Mouse (Mus musculus) liver, embryonic 12.5 days (tissue): ENCODE data around the gene Csk. TPM values are rescaled to one million over a fixed set of nuclear protein-coding genes. Genes with fewer than 3 reads are reported as not detected.
A peak's percentile ranks its signal among the peaks of the same experiment; 100 is the strongest.

Source experiments
- ATAC-seq: fragments of 200-750 bp; cut with Nextera tagmentation; 2 replicates; pipeline ENCODE4 v1.8.0; 2017; ENCODE audit warnings: moderate number of reproducible peaks, mild to moderate bottlenecking, moderate library complexity
- H3K27ac ChIP-seq: fragments of 300-500 bp; sonication (generic); 2 replicates; pipeline ENCODE4 v1.5.1; 2016; ENCODE audit warnings: mild to moderate bottlenecking
- H3K27me3 ChIP-seq: fragments of 300-500 bp; sonication (generic); replicated peaks from 2 replicates; pipeline ENCODE4 v1.6.1; 2016; ENCODE audit warnings: mild to moderate bottlenecking, moderate library complexity
- H3K36me3 ChIP-seq: fragments of 300-500 bp; sonication (generic); 2 replicates; pipeline ENCODE4 v1.6.1; 2016; ENCODE audit warnings: mild to moderate bottlenecking, moderate library complexity
- H3K4me1 ChIP-seq: fragments of 300-500 bp; sonication (generic); 2 replicates; pipeline ENCODE4 v1.6.1; 2016
- H3K4me2 ChIP-seq: fragments of 300-500 bp; sonication (generic); 2 replicates; pipeline ENCODE4 v1.6.1; 2016; ENCODE audit warnings: mild to moderate bottlenecking, moderate library complexity
- H3K4me3 ChIP-seq: fragments of 300-500 bp; sonication (generic); 2 replicates; pipeline ENCODE4 v1.5.1; 2016; ENCODE audit warnings: mild to moderate bottlenecking, moderate library complexity
- H3K9ac ChIP-seq: fragments of 300-500 bp; sonication (generic); 2 replicates; pipeline ENCODE4 v1.6.1; 2016; ENCODE audit warnings: mild to moderate bottlenecking, moderate library complexity
- H3K9me3 ChIP-seq: fragments of 300-500 bp; sonication (generic); replicated peaks from 2 replicates; pipeline ENCODE4 v1.6.1; 2016; ENCODE audit warnings: mild to moderate bottlenecking, moderate library complexity
- WGBS: fragments of 180-500 bp; shearing (Covaris S2); methylation state at CpG from one replicate; pipeline ENCODE4 v1.1.7; 2016; ENCODE audit not compliant: insufficient replicate concordance; 5-methylcytosine and 5-hydroxymethylcytosine counted together
- polyA plus RNA-seq: library from polyadenylated mRNA; unstranded; fragments of >200 nt; fragmentation: Nextera tagmentation; extraction: Ambion mirVana; gene quantifications from 2 replicates; pipeline ENCODE4 v1.2.1, GENCODE M21; 2016

The Csk gene
- polyA plus RNA-seq, 1 experiment from 2014 or later: 27.8 TPM

DNA sequence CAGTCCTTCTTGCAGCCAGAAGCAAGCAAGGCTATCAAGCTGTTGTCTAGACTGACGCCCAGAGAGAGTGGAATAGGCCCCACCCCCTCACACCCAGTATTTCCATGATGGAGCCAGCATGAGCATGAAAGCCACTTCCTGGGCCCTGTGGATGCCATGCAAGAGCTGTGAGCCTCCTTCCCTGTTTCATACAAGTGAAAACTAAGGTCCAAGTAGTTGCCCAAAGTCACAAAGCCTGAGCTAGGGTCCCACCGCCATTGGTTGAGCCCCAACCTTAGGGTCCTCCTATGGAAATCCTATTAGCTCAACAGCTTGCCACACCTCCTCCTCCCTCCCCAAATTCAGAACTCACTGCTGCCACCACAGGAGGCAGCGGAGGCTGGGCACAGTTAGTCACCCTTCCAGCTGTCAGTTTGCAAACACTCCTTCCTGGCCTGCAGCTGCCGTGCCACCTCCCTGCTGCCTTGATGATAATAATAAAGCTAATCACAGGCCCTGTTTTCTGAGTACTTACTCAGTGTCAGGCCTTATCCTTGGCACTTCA, 19.9 kb downstream of the Csk start:
- no peaks in the 10 kb centered on the region for H3K27me3 ChIP-seq
- peaks cover 53% of the 10 kb centered on the region for H3K4me1 ChIP-seq
- peak; percentile 30; the same call in 1 of the 2 replicates for ATAC-seq
- H3K9ac ChIP-seq: no peak overlapping the region
- no peaks in the 10 kb centered on the region for H3K9me3 ChIP-seq
- whole genome bisulfite sequencing: 40% methylated on average over 4 of the region's 4 CpGs
- H3K36me3 ChIP-seq: peaks cover 67% of the 10 kb centered on the region
- no peak overlapping the region for H3K4me3 ChIP-seq
- peak overlapping the region; percentile 10; the same call in 1 of the 2 replicates for H3K27ac ChIP-seq
- H3K4me2 ChIP-seq: no peak overlapping the region

DNA sequence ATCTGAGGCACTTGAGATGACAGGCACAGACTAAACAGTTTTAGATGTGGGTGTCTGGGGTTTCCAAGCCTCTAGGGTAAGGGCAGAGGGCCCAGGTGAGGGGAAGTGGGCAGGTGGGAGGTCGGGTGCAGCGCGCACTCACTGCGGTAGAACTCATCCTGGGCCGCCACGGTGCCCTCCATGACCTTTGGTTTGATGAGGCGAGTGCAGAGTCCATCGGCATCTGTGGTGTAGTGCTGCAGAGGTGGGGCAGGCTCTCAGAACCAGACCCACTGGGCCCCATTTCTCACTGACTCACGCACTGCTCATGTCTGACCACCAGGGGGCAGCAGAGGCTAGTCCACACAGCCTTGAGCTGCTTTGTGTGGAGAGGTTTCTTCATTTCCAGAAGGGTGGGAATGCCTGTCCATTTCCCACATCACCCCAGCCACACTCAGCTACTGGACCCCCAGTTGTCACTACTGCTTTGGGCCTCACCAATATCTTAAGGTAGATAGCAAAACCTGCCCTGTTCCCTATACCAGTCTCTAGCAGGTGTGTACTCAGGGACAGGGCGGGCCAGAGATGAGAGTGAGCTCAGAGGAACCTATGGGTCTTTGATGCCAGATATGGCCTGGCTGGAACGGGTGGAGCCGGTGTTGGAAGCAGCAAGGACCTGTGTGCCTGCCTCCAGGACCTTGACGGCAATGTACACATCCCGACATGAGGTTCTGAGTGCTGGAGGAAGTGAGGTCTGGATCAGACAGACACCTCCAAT, 24.1 kb downstream of the Csk start:
- ATAC-seq: peak; percentile 38
- H3K27ac ChIP-seq: no peak overlapping the region
- H3K4me2 ChIP-seq: no peak overlapping the region
- H3K4me1 ChIP-seq: peaks cover 24% of the 10 kb centered on the region
- no peaks in the 10 kb centered on the region for H3K27me3 ChIP-seq
- H3K4me3 ChIP-seq: no peak overlapping the region
- peaks cover 100% of the 10 kb centered on the region for H3K36me3 ChIP-seq
- WGBS: 65% methylated on average over 14 of the region's 14 CpGs
- no peaks in the 10 kb centered on the region for H3K9me3 ChIP-seq
- no peak overlapping the region for H3K9ac ChIP-seq

DNA sequence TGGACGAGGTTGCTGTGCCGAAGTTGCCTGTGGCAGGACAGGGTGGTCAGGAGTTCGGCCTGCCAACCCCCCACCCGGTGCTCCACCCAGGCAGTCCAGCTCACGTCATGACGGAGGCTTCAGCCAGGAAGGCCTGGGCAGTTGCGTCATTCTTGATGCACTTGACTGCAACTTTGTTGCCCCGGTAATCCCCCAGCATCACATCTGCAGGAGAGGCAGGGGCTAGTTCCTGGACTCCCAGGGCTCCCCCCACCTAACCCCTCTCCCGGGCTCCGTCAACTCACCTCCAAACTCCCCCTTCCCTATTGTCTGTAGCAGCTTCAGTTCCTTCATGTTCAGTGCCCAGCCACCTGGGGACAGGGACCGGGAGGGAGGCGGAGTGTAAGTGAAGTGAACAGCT, 24.7 kb downstream of the Csk start:
- Histone ChIP-seq H3K27me3 (no peaks in the 10 kb centered on the region), H3K9ac (no peak overlapping the region), H3K4me3 (no peak overlapping the region), H3K36me3 (peaks cover 95% of the 10 kb centered on the region), H3K4me2 (no peak overlapping the region), H3K9me3 (no peaks in the 10 kb centered on the region), H3K27ac (no peak overlapping the region), H3K4me1 (peaks cover 24% of the 10 kb centered on the region)
- ATAC-seq: no peak
- WGBS: 82% methylated on average over 12 of the region's 12 CpGs

GRCm38 (mm10) chr9:57627892-57628291, 25.5 kb downstream of the Csk start:
- no peak overlapping the region for H3K4me3 ChIP-seq
- no peak overlapping the region for H3K27ac ChIP-seq
- no peaks in the 10 kb centered on the region for H3K27me3 ChIP-seq
- H3K4me1 ChIP-seq: peaks cover 22% of the 10 kb centered on the region
- peaks cover 87% of the 10 kb centered on the region for H3K36me3 ChIP-seq
- WGBS: 78% methylated on average over 11 of the region's 11 CpGs
- no peak for ATAC-seq
- H3K9ac ChIP-seq: no peak overlapping the region
- no peaks in the 10 kb centered on the region for H3K9me3 ChIP-seq
- no peak overlapping the region for H3K4me2 ChIP-seq

- H3K36me3 ChIP-seq: peaks cover 80% of the 10 kb centered on the region
- no peaks in the 10 kb centered on the region for H3K27me3 ChIP-seq
- 88% methylated on average over 17 of the region's 17 CpGs for WGBS
- no peak overlapping the region for H3K27ac ChIP-seq
- ATAC-seq: no peak
- no peaks in the 10 kb centered on the region for H3K9me3 ChIP-seq
- H3K9ac ChIP-seq: no peak overlapping the region
- H3K4me3 ChIP-seq: no peak overlapping the region
- no peak overlapping the region for H3K4me2 ChIP-seq
- H3K4me1 ChIP-seq: peaks cover 20% of the 10 kb centered on the region
Observed at GRCm38 (mm10) chr9:57627191-57627590, 26.2 kb downstream of the Csk start.

DNA sequence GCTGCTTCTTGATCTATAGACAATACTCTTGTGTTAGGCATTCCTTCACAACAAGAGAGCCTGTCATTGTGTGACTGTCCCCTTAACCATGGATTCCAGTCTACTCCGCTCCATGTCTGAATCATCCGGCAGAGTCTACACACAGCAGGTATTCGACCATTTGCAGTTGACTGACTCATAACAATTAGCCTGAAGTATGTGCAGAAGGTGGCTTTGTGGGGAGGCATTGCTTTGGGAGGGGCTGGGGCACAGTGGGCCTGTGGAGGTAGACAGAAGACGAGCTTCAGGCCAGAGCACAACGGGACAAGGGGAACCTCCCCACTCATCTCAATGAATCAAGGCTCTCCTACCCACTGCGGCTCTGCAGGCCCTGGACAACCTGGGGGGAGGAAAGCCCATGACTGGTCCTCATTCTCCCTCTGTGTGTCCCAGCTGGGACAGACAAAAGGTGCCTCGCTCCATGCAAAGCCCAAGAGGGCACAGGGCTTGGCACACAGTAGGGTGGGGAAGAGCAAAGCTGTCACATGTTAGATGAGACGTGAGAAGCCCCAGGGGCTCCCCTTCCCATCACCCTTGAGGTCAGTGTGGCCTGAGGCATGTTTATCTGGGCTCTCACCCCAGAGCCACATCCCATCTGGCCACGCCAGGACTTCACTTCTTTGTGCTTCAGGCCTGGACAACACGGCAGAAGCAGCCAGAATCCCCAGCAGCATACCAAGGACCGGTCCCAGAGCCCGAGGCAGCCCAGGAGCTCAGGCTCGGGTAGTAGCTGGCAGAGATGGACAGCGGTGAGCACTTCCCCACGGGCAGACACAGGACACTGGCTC, 27.5 kb downstream of the Csk start:
- ATAC-seq: no peak
- H3K36me3 ChIP-seq: peaks cover 67% of the 10 kb centered on the region
- WGBS: 85% methylated on average over 15 of the region's 15 CpGs

DNA sequence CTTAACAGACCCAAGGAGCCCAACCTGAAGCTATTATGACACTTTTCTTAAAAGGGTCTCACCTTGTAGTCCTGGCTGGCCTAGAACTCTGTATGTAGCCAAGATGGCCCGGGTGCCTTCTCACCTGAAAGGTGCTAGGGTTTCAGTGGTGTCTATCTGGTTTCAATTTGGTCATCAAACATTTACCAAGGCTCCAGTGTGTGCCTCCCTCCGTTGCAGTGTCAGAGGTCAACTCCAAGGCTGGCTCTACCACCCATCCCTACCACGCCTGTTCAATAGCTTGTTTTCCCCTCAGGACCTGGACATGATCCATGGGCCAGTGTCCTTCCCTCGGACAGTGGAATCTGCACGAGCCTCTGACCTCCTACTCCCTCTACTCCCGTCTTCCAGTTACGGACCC, 29.1 kb downstream of the Csk start:
- Histone ChIP-seq H3K36me3 (peaks cover 51% of the 10 kb centered on the region), H3K9ac (no peak overlapping the region), H3K9me3 (no peaks in the 10 kb centered on the region), H3K4me3 (no peak overlapping the region), H3K4me1 (peaks cover 20% of the 10 kb centered on the region), H3K27me3 (no peaks in the 10 kb centered on the region), H3K4me2 (no peak overlapping the region), H3K27ac (no peak overlapping the region)
- WGBS: 76% methylated on average over 7 of the region's 7 CpGs
- no peak for ATAC-seq

More for the DNA sequence above, 27.5 kb downstream of the Csk start:
- Histone ChIP-seq H3K4me2 (no peak overlapping the region), H3K9me3 (no peaks in the 10 kb centered on the region), H3K4me3 (no peak overlapping the region), H3K27ac (no peak overlapping the region), H3K27me3 (no peaks in the 10 kb centered on the region), H3K4me1 (peaks cover 20% of the 10 kb centered on the region), H3K9ac (no peak overlapping the region)

DNA sequence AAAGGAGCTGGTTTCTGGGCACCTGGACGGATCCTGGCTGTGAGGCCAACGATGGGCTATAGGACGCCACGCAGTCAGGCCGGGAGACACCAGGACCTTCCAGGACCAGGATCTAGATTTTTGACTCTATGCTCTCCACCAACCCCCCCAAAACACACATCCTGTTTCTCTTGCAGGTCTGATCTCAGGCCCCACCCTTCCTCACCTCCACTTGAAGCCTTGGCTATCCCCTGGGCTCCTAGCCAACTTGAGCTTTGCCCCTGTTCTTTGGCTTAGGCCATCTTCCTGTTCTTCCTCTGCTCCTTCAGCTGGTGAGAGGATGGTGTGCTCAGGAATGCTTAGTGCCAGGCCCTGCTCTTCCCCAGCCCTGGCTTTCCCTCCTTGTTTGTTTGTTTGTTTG, 32.8 kb downstream of the Csk start, which contains the start of gene Lman1l:
TSS of gene Lman1l (minus strand) at position 101 of the 400 bp plus-strand sequence.
- H3K4me3 ChIP-seq: no peak within 1 kb of the TSS
- no peaks in the 10 kb centered on the region for H3K9me3 ChIP-seq
- H3K36me3 ChIP-seq: peaks cover 15% of the 10 kb centered on the region
- no peak within 1 kb of the TSS for H3K9ac ChIP-seq
- no peak within 1 kb of the TSS for H3K4me2 ChIP-seq
- WGBS: 91% methylated on average over 5 of the region's 5 CpGs
- H3K27ac ChIP-seq: no peak within 1 kb of the TSS
- H3K27me3 ChIP-seq: 0 out of 2 replicates have a peak, but pooled peaks cover 6% of the 10 kb centered on the region
- peaks cover 17% of the 10 kb centered on the region for H3K4me1 ChIP-seq
- ATAC-seq: no peak

- no peak overlapping the region for H3K9ac ChIP-seq
- peaks cover 14% of the 10 kb centered on the region for H3K4me1 ChIP-seq
Observed at GRCm38 (mm10) chr9:57618854-57619253, 34.6 kb downstream of the Csk start.

GRCm38 (mm10) chr9:57617556-57618169, 35.8 kb downstream of the Csk start:
- no peak for ATAC-seq
- no peak overlapping the region for H3K4me3 ChIP-seq
- H3K27me3 ChIP-seq: peaks cover 23% of the 10 kb centered on the region
- H3K9ac ChIP-seq: no peak overlapping the region
- 54% methylated on average over 8 of the region's 8 CpGs for WGBS
- H3K4me1 ChIP-seq: peaks cover 7% of the 10 kb centered on the region
- H3K9me3 ChIP-seq: no peaks in the 10 kb centered on the region
- no peaks in the 10 kb centered on the region for H3K36me3 ChIP-seq
- no peak overlapping the region for H3K4me2 ChIP-seq
- no peak overlapping the region for H3K27ac ChIP-seq

More at GRCm38 (mm10) chr9:57618854-57619253, 34.6 kb downstream of the Csk start:
- H3K27me3 ChIP-seq: peaks cover 13% of the 10 kb centered on the region; the same call in 1 of the 2 replicates
- H3K4me2 ChIP-seq: no peak overlapping the region
- 54% methylated on average over 8 of the region's 8 CpGs for WGBS
- no peaks in the 10 kb centered on the region for H3K36me3 ChIP-seq
- H3K9me3 ChIP-seq: no peaks in the 10 kb centered on the region
- H3K27ac ChIP-seq: no peak overlapping the region
- ATAC-seq: no peak
- no peak overlapping the region for H3K4me3 ChIP-seq

DNA sequence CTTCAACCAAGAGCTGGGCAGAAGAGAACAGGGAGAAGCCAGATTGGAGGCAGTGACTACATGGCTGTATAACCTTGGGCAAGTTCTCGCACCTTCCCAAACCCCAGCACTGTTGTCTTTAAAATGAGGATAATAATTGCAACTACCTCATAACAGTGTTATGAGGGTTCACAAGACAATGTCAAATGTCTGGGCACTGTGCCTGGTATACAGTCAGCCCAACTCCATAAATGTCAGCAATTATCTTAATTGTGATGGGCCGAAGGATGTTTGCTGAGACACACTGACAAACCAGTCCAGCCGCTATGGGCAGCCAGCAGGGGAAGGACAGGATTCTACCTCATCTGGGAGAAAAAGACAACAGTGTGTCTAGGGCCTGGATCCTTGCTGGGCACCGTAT, 38.6 kb downstream of the Csk start:
- Histone ChIP-seq H3K9ac (no peak overlapping the region), H3K9me3 (no peaks in the 10 kb centered on the region), H3K4me1 (peaks cover 7% of the 10 kb centered on the region), H3K4me2 (no peak overlapping the region), H3K4me3 (no peak overlapping the region), H3K27ac (no peak overlapping the region), H3K27me3 (peaks cover 49% of the 10 kb centered on the region), H3K36me3 (no peaks in the 10 kb centered on the region)
- no peak for ATAC-seq
- 66% methylated on average over 4 of the region's 4 CpGs for WGBS
